Mouse (Mus musculus): Measurements from ENCODE around the gene Fst.

GRCm38 (mm10) chr13:114465387-114465786, 6.6 kb upstream of the Fst start:
- TF ChIP-seq CTCF (IDR thresholded peaks at IDR 0.05; ENCODE audit: extremely low read depth, insufficient read depth, low read length) (no peak), POLR2A (IDR thresholded peaks at IDR 0.05; ENCODE audit: extremely low read depth, insufficient read depth, low read length) (no peak)
